Mouse (Mus musculus) heart, embryonic 13.5 days (tissue): Measurements from ENCODE around the gene Adgrg5. TPM values are rescaled to one million over a fixed set of nuclear protein-coding genes. Genes with fewer than 3 reads are reported as not detected.

ENCODE experiments used
- ATAC-seq: fragments of 200-750 bp; cut with Nextera tagmentation; 2 replicates; pipeline ENCODE4 v1.8.0; 2017; ENCODE audit warnings: moderate TSS enrichment; ENCODE audit not compliant: insufficient number of reproducible peaks, low FRiP score, low TSS enrichment; ENCODE audit errors: extremely low read depth
- H3K27ac ChIP-seq: fragments of 300-500 bp; sonication (generic); replicated peaks from 2 replicates; pipeline ENCODE4 v1.5.1; 2015; ENCODE audit warnings: moderate library complexity, mild to moderate bottlenecking, inconsistent platforms
- H3K27me3 ChIP-seq: fragments of 300-500 bp; sonication (generic); replicated peaks from 2 replicates; pipeline ENCODE4 v1.6.1; 2015; ENCODE audit warnings: mild to moderate bottlenecking, inconsistent platforms
- H3K36me3 ChIP-seq: fragments of 300-500 bp; sonication (generic); 2 replicates; pipeline ENCODE4 v1.6.1; 2015; ENCODE audit warnings: mild to moderate bottlenecking, inconsistent platforms
- H3K4me1 ChIP-seq: fragments of 300-500 bp; sonication (generic); 2 replicates; pipeline ENCODE4 v1.6.1; 2015; ENCODE audit warnings: inconsistent platforms
- H3K4me2 ChIP-seq: fragments of 300-500 bp; sonication (generic); 2 replicates; pipeline ENCODE4 v1.6.1; 2015; ENCODE audit warnings: inconsistent platforms, mild to moderate bottlenecking, moderate library complexity
- H3K4me3 ChIP-seq: fragments of 300-500 bp; sonication (generic); 2 replicates; pipeline ENCODE4 v1.5.1; 2015; ENCODE audit warnings: moderate library complexity, mild to moderate bottlenecking, inconsistent platforms
- H3K9ac ChIP-seq: fragments of 300-500 bp; sonication (generic); 2 replicates; pipeline ENCODE4 v1.6.1; 2015; ENCODE audit warnings: inconsistent platforms, mild to moderate bottlenecking, moderate library complexity
- H3K9me3 ChIP-seq: fragments of 300-500 bp; sonication (generic); 2 replicates; pipeline ENCODE4 v1.6.1; 2016; ENCODE audit warnings: inconsistent platforms
- WGBS: fragments of 180-500 bp; shearing (Covaris S2); methylation state at CpG from one replicate; pipeline ENCODE4 v1.1.7; 2015; ENCODE audit warnings: mixed read lengths; 5-methylcytosine and 5-hydroxymethylcytosine counted together
- polyA plus RNA-seq: library from polyadenylated mRNA; unstranded; fragments of >200 nt; fragmentation: Nextera tagmentation; extraction: Ambion mirVana; gene quantifications from 2 replicates; pipeline ENCODE4 v1.2.1, GENCODE M21; 2015

Gene Adgrg5
- 0.18 and 0.32 TPM in 2 replicates for polyA plus RNA-seq

- H3K36me3 ChIP-seq: no peaks in the 10 kb centered on the region
- 56% methylated on average over 7 of the region's 8 CpGs for WGBS
- H3K27me3 ChIP-seq: no peaks in the 10 kb centered on the region
- H3K4me1 ChIP-seq: peaks cover 23% of the 10 kb centered on the region
- peak within 1 kb of the TSS; percentile 33; the same call in 1 of the 2 replicates for H3K9ac ChIP-seq
- ATAC-seq: no peak
- H3K4me2 ChIP-seq: 0 out of 2 replicates have a peak within 1 kb of the TSS, but pooled peaks have one; percentile 18
- H3K9me3 ChIP-seq: no peaks in the 10 kb centered on the region
- peak within 1 kb of the TSS; percentile 40; the same call in 1 of the 2 replicates for H3K27ac ChIP-seq
- H3K4me3 ChIP-seq: no peak within 1 kb of the TSS
Measured at GRCm38 (mm10) chr8:94923405-94923804, at the start of gene Adgrg5. Gene Adgrg5 (plus strand): TSS chr8:94923694.

GRCm38 (mm10) chr8:94874358-94874757 lies 49.1 kb upstream of the Adgrg5 start:
- no peak; the same call in 1 of the 2 replicates for ATAC-seq
- WGBS: 4% methylated on average over 6 of the region's 6 CpGs
- H3K9ac ChIP-seq: peak overlapping the region; percentile 88
- H3K4me2 ChIP-seq: peak overlapping the region; percentile 99
- H3K27ac ChIP-seq: peak overlapping the region; percentile 84
- H3K4me1 ChIP-seq: peaks cover 62% of the 10 kb centered on the region
- H3K4me3 ChIP-seq: peak overlapping the region; percentile 76
- peaks cover 5% of the 10 kb centered on the region; the same call in 1 of the 2 replicates for H3K36me3 ChIP-seq
- H3K27me3 ChIP-seq: no peaks in the 10 kb centered on the region
- no peaks in the 10 kb centered on the region for H3K9me3 ChIP-seq

- no peak for ATAC-seq
- Histone ChIP-seq H3K4me3 (peak overlapping the region; percentile 76), H3K36me3 (no peaks in the 10 kb centered on the region), H3K4me1 (peaks cover 53% of the 10 kb centered on the region), H3K9ac (peak overlapping the region; percentile 88), H3K4me2 (peak overlapping the region; percentile 99), H3K27ac (peak overlapping the region; percentile 84), H3K9me3 (no peaks in the 10 kb centered on the region), H3K27me3 (no peaks in the 10 kb centered on the region)
- WGBS: 4% methylated on average over 17 of the region's 17 CpGs
Measured at GRCm38 (mm10) chr8:94875096-94875870, 48.2 kb upstream of the Adgrg5 start.

GRCm38 (mm10) chr8:94875871-94876150 lies 47.7 kb upstream of the Adgrg5 start:
- no peak; the same call in 1 of the 2 replicates for ATAC-seq
- peak overlapping the region; percentile 76 for H3K4me3 ChIP-seq

GRCm38 (mm10) chr8:94876197-94876730 lies 47.2 kb upstream of the Adgrg5 start, which contains the start of gene Dok4:
Gene Dok4 (minus strand): TSS chr8:94876330.
- WGBS: under 1% methylated on average over 30 of the region's 37 CpGs
- ATAC-seq: peak; percentile 86
- Histone ChIP-seq H3K27ac (peak within 1 kb of the TSS; percentile 84), H3K4me2 (peak within 1 kb of the TSS; percentile 99), H3K36me3 (no peaks in the 10 kb centered on the region), H3K4me1 (peaks cover 43% of the 10 kb centered on the region), H3K27me3 (no peaks in the 10 kb centered on the region), H3K9ac (peak within 1 kb of the TSS; percentile 88), H3K9me3 (no peaks in the 10 kb centered on the region), H3K4me3 (peak within 1 kb of the TSS; percentile 76)

More at GRCm38 (mm10) chr8:94875871-94876150, 47.7 kb upstream of the Adgrg5 start:
- Histone ChIP-seq H3K27me3 (no peaks in the 10 kb centered on the region), H3K36me3 (no peaks in the 10 kb centered on the region), H3K9me3 (no peaks in the 10 kb centered on the region), H3K4me2 (peak overlapping the region; percentile 99), H3K9ac (peak overlapping the region; percentile 88), H3K27ac (peak overlapping the region; percentile 84), H3K4me1 (peaks cover 48% of the 10 kb centered on the region)
- WGBS: under 1% methylated on average over 12 of the region's 20 CpGs

- H3K27ac ChIP-seq: peak overlapping the region; percentile 57
- H3K9ac ChIP-seq: no peak overlapping the region; the same call in 1 of the 2 replicates
- ATAC-seq: no peak
- H3K36me3 ChIP-seq: no peaks in the 10 kb centered on the region
- WGBS: 54% methylated on average over 3 of the region's 3 CpGs
- H3K4me3 ChIP-seq: no peak overlapping the region
- no peaks in the 10 kb centered on the region for H3K9me3 ChIP-seq
- peak overlapping the region; percentile 99 for H3K4me2 ChIP-seq
- peaks cover 37% of the 10 kb centered on the region for H3K4me1 ChIP-seq
- no peaks in the 10 kb centered on the region for H3K27me3 ChIP-seq
Measured at GRCm38 (mm10) chr8:94876820-94877219, 46.7 kb upstream of the Adgrg5 start.

GRCm38 (mm10) chr8:94880742-94881141 lies 42.8 kb upstream of the Adgrg5 start:
- no peak overlapping the region for H3K4me3 ChIP-seq
- no peak for ATAC-seq
- no peak overlapping the region for H3K4me2 ChIP-seq
- no peak overlapping the region for H3K9ac ChIP-seq
- 53% methylated on average over 4 of the region's 4 CpGs for WGBS
- H3K36me3 ChIP-seq: no peaks in the 10 kb centered on the region
- peaks cover 8% of the 10 kb centered on the region for H3K4me1 ChIP-seq
- H3K9me3 ChIP-seq: no peaks in the 10 kb centered on the region
- no peak overlapping the region for H3K27ac ChIP-seq
- no peaks in the 10 kb centered on the region for H3K27me3 ChIP-seq

GRCm38 (mm10) chr8:94888383-94889036 lies 35.0 kb upstream of the Adgrg5 start:
- 36% methylated on average over 14 of the region's 14 CpGs for WGBS
- Histone ChIP-seq H3K27ac (no peak overlapping the region), H3K4me3 (peak overlapping the region; percentile 23; the same call in 1 of the 2 replicates), H3K9me3 (no peaks in the 10 kb centered on the region), H3K4me2 (peak overlapping the region; percentile 55), H3K4me1 (peaks cover 22% of the 10 kb centered on the region), H3K36me3 (no peaks in the 10 kb centered on the region), H3K27me3 (no peaks in the 10 kb centered on the region), H3K9ac (peak overlapping the region; percentile 50; the same call in 1 of the 2 replicates)
- ATAC-seq: no peak

GRCm38 (mm10) chr8:94892917-94893316 lies 30.6 kb upstream of the Adgrg5 start:
- H3K4me2 ChIP-seq: no peak overlapping the region

GRCm38 (mm10) chr8:94899262-94899661 lies 24.2 kb upstream of the Adgrg5 start:
- Histone ChIP-seq H3K9me3 (no peaks in the 10 kb centered on the region), H3K36me3 (peaks cover 27% of the 10 kb centered on the region), H3K27ac (peak overlapping the region; percentile 92), H3K4me2 (peak overlapping the region; percentile 60), H3K9ac (peak overlapping the region; percentile 71), H3K27me3 (no peaks in the 10 kb centered on the region), H3K4me1 (peaks cover 47% of the 10 kb centered on the region), H3K4me3 (peak overlapping the region; percentile 26)
- ATAC-seq: peak; percentile 44
- WGBS: 7% methylated on average over 11 of the region's 11 CpGs

More at GRCm38 (mm10) chr8:94892917-94893316, 30.6 kb upstream of the Adgrg5 start:
- 10% methylated on average over 2 of the region's 2 CpGs for WGBS
- no peaks in the 10 kb centered on the region for H3K27me3 ChIP-seq
- ATAC-seq: peak; percentile 13; the same call in 1 of the 2 replicates
- H3K9ac ChIP-seq: no peak overlapping the region
- H3K4me1 ChIP-seq: peaks cover 24% of the 10 kb centered on the region
- H3K9me3 ChIP-seq: no peaks in the 10 kb centered on the region
- no peaks in the 10 kb centered on the region for H3K36me3 ChIP-seq
- peak overlapping the region; percentile 69 for H3K27ac ChIP-seq
- no peak overlapping the region for H3K4me3 ChIP-seq

GRCm38 (mm10) chr8:94900617-94901016 lies 22.9 kb upstream of the Adgrg5 start:
- WGBS: 4% methylated on average over 6 of the region's 6 CpGs
- Histone ChIP-seq H3K4me1 (peaks cover 60% of the 10 kb centered on the region), H3K27ac (peak overlapping the region; percentile 92), H3K4me3 (peak overlapping the region; percentile 1; the same call in 1 of the 2 replicates), H3K9ac (peak overlapping the region; percentile 67), H3K9me3 (no peaks in the 10 kb centered on the region), H3K36me3 (peaks cover 40% of the 10 kb centered on the region), H3K27me3 (no peaks in the 10 kb centered on the region), H3K4me2 (peak overlapping the region; percentile 56)
- 0 out of 2 replicates have a peak, but pooled peaks have one; percentile 3 for ATAC-seq
